Mouse (Mus musculus): ENCODE data around the gene Camta2.
A peak's percentile ranks its signal among the peaks of the same experiment; 100 is the strongest.

The Camta2 gene

GRCm38 (mm10) chr11:70646259-70646555, 41.7 kb downstream of the Camta2 start:
- no peak for DNase-seq

- DNase-seq, result no peak
Observed at GRCm38 (mm10) chr11:70645461-70646258, 42.2 kb downstream of the Camta2 start.

- no peak for DNase-seq
Observed at GRCm38 (mm10) chr11:70644564-70645103, 43.3 kb downstream of the Camta2 start.

GRCm38 (mm10) chr11:70643051-70643450, 44.9 kb downstream of the Camta2 start:
- no peak for DNase-seq

DNA sequence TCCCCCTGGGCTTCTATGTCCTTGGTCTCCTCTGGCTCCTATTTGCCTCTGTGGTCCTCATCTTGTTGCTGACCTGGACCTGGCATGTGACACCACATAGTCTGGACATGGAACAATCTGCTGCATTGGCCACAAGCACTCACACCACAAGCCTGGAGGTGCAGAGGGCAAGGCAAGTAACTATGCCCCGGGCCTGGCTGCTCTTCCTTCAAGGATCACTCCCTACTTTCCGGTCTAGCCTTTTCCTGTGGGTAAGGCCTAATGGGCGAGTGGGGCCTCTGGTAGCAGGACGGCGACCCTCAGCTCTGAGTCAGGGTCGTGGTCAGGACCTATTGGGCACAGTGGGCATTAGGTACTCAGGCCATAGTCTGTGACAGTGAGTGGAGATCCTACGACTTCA, 46.7 kb downstream of the Camta2 start:
- DNase-seq, result no peak

GRCm38 (mm10) chr11:70639976-70640375, 47.9 kb downstream of the Camta2 start:
- DNase-seq, result no peak

DNA sequence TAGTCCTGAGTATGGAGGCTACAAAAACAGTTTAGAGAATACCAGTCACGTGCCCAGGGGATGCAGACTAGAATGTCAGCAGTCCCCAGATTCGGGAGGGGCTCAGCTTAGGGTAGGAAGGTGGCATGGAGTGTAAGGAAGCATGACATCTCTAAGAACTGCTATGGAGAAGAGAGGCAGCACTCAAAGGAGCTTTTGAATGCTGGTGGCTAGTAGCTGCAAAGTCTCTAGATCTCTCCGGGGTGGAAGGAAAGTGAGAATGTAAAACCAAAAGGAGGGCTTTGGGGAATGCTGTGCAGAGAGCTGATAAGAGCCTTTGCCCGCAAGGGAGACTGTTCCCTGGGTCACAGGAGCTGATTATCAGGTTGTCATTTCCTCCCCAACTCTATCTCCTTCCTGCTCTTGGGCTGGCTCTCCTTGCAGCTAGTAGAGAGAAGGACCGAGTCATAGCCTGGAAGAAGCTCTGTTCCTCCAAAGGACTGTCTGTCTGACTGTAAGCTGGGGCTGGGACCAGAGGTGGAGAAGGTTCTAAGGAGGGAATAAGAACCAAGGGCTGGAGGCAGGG, 49.1 kb downstream of the Camta2 start, which contains the start of gene Gp1ba:
Gp1ba (plus strand) TSS at position 409 of the 565 bp plus-strand sequence.
- DNase-seq, result no peak

- no peak for DNase-seq
Observed at GRCm38 (mm10) chr11:70638293-70638692, 49.6 kb downstream of the Camta2 start.

DNA sequence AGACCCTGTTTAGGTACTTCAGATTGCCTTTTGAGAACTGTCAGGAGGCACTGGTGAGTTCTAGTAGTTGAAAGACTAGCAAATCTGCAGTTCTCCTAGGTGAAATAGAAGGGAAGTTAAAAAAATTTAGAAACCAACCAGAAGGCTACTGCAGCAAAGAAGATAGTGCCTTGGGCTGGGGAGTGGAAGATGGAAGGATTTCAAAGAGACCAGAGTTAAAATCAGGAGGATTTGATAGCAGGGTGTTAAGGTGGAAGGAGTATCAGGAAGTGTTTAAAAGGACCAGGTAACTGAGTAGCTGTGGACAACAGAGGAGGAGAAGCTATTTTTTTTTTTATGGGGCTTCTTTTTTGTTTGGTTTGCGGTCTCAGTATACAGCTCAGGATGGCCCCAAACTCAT, 50.1 kb downstream of the Camta2 start:
- DNase-seq, result no peak

GRCm38 (mm10) chr11:70635601-70636000, 52.3 kb downstream of the Camta2 start:
- DNase-seq, result no peak

- no peak for DNase-seq
Observed at GRCm38 (mm10) chr11:70630129-70630528, 57.8 kb downstream of the Camta2 start.

- no peak for DNase-seq
Observed at GRCm38 (mm10) chr11:70629557-70629956, 58.3 kb downstream of the Camta2 start.

GRCm38 (mm10) chr11:70628431-70628830, 59.5 kb downstream of the Camta2 start:
- no peak for DNase-seq

GRCm38 (mm10) chr11:70626877-70627276, 61.0 kb downstream of the Camta2 start:
- DNase-seq, result no peak

GRCm38 (mm10) chr11:70625473-70625872, 62.4 kb downstream of the Camta2 start:
- DNase-seq, result peak; percentile 59

GRCm38 (mm10) chr11:70623053-70623742, 64.7 kb downstream of the Camta2 start:
- no peak for DNase-seq

- no peak for DNase-seq
Observed at GRCm38 (mm10) chr11:70621972-70622814, 65.7 kb downstream of the Camta2 start.
